Mouse (Mus musculus) CD8-positive naive resting alpha-beta T cell, adult 57 days (primary cell): Measurements from ENCODE around the gene Ccnk. TPM values are rescaled to one million over a fixed set of nuclear protein-coding genes. Genes with fewer than 3 reads are reported as not detected.

ENCODE experiments used
- total RNA-seq: library from RNA; stranded (reverse); gene quantifications from one replicate; pipeline ENCODE4 v1.2.4, GENCODE M21; 2023

Gene Ccnk
- 82.5 TPM for total RNA-seq

GRCm38 (mm10) chr12:108179321-108180266, at the start of gene Ccnk:
Ccnk (plus strand) TSS chr12:108179579.

DNA sequence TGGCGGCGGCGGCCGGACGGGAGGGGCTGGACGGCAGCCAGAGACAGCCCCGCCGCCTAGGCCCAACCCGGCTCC, 296 bp upstream of the Ccnk start, which contains the start of gene Setd3:
Gene Setd3, minus strand, starts transcription at position 69 of the 75 bp plus-strand sequence.

Other genes starting within 250 kb of the Ccnk start
- gene Bcl11b, start 176.0 kb upstream of the Ccnk start, total RNA-seq = 211 TPM
- 69.0 TPM for gene Setd3, start 265 bp upstream of the Ccnk start, total RNA-seq
- 1.9 TPM for gene Ccdc85c, start 95.8 kb downstream of the Ccnk start, total RNA-seq
- not detected for gene Hhipl1, start 126.7 kb downstream of the Ccnk start, total RNA-seq
- gene Cyp46a1, start 154.8 kb downstream of the Ccnk start, total RNA-seq = not detected
- gene Eml1, start 191.4 kb downstream of the Ccnk start, total RNA-seq = 0.15 TPM